Mouse (Mus musculus): ENCODE results near the gene 2010005H15Rik.
"Not testable (repeated sequence)": the region's sequence is repeated elsewhere in the genome, so short reads cannot be mapped to it uniquely, and the experiment has no call there.

2010005H15Rik gene

GRCm38 (mm10) chr16:36221168-36221567 lies at the start of gene 2010005H15Rik:
2010005H15Rik (plus strand) TSS chr16:36221468.
- DNase-seq (ENCODE audit: low read depth, low spot score) = not testable (repeated sequence)

GRCm38 (mm10) chr16:36176108-36176507 lies 45.2 kb upstream of the 2010005H15Rik start:
- DNase-seq (ENCODE audit: low read depth, low spot score) = no peak

- no peak for DNase-seq (ENCODE audit: low read depth, low spot score)
These were observed 41.4 kb upstream of the 2010005H15Rik start for GRCm38 (mm10) chr16:36179910-36180309.

- not testable (repeated sequence) for DNase-seq (ENCODE audit: low read depth, low spot score)
These were observed 37.4 kb upstream of the 2010005H15Rik start, which contains the start of gene Gm5483 for GRCm38 (mm10) chr16:36183912-36184311. Gm5483 (plus strand) TSS chr16:36184212.

- DNase-seq (ENCODE audit: low read depth, low spot score) = no peak
These were observed 22.0 kb upstream of the 2010005H15Rik start for GRCm38 (mm10) chr16:36199226-36199625.

GRCm38 (mm10) chr16:36203846-36204245 lies 17.4 kb upstream of the 2010005H15Rik start:
- DNase-seq (ENCODE audit: low read depth, low spot score) = no peak

GRCm38 (mm10) chr16:36205684-36206083 lies 15.6 kb upstream of the 2010005H15Rik start:
- DNase-seq (ENCODE audit: low read depth, low spot score) = not testable (repeated sequence)

GRCm38 (mm10) chr16:36209967-36210453 lies 11.3 kb upstream of the 2010005H15Rik start, which contains the start of gene Gm5416:
Gm5416 (plus strand) TSS chr16:36210403.
- DNase-seq (ENCODE audit: low read depth, low spot score) = no peak

- DNase-seq (ENCODE audit: low read depth, low spot score) = not testable (repeated sequence)
These were observed 39.3 kb downstream of the 2010005H15Rik start for GRCm38 (mm10) chr16:36260585-36260984.

GRCm38 (mm10) chr16:36276796-36277195 lies 55.5 kb downstream of the 2010005H15Rik start, which contains the start of gene Stfa1:
Stfa1 (plus strand) TSS chr16:36276951.
- DNase-seq (ENCODE audit: low read depth, low spot score) = not testable (repeated sequence)

- no peak for DNase-seq (ENCODE audit: low read depth, low spot score)
These were observed 67.9 kb downstream of the 2010005H15Rik start for GRCm38 (mm10) chr16:36289140-36289539.

All from CD4-positive helper T cell, adult 2 months (primary cell).